Mouse (Mus musculus) ES-E14 (cell line): ENCODE results near the gene Elovl5.

Experiments
- CHD2 ChIP-seq: IDR thresholded peaks from 2 replicates; pipeline ENCODE4 v1.6.1; 2014; ENCODE audit warnings: mild to moderate bottlenecking, low read depth, low read length, inconsistent platforms
- HCFC1 ChIP-seq: IDR thresholded peaks from 2 replicates; pipeline ENCODE4 v1.6.1; 2012; ENCODE audit warnings: low read length, inconsistent platforms, borderline replicate concordance; ENCODE audit not compliant: insufficient read depth
- ZC3H11A ChIP-seq: IDR thresholded peaks from 2 replicates; pipeline ENCODE4 v1.6.1; 2012; ENCODE audit warnings: low read depth, mild to moderate bottlenecking, inconsistent platforms, low read length, borderline replicate concordance
- ZNF384 ChIP-seq: IDR thresholded peaks from 2 replicates; pipeline ENCODE4 v1.6.1; 2012; ENCODE audit warnings: low read depth, low read length, inconsistent platforms

GRCm38 (mm10) chr9:77955964-77956363, 38.8 kb downstream of the Elovl5 start:
- TF ChIP-seq ZC3H11A = no peak
- TF ChIP-seq ZNF384 = no peak
- TF ChIP-seq HCFC1 = no peak
- no peak for TF ChIP-seq CHD2
